Mouse (Mus musculus) G1E-ER4 (cell line): Measurements from ENCODE around the gene Ap4m1. TPM values are rescaled to one million over a fixed set of nuclear protein-coding genes. Genes with fewer than 3 reads are reported as not detected.

Experiments used
- GATA1 ChIP-seq: IDR thresholded peaks from one replicate; pipeline ENCODE4 v1.8.0; 2012; ENCODE audit warnings: low read length, inconsistent platforms
- polyA plus RNA-seq: library from polyadenylated mRNA; stranded (reverse); fragments of >175 nt; gene quantifications from 2 replicates; pipeline ENCODE4 v1.2.3, GENCODE M21; 2012

Gene Ap4m1
- polyA plus RNA-seq, 1 experiment, result 6.9 TPM

GRCm38 (mm10) chr5:138229511-138229910 is 57.7 kb downstream of the Ap4m1 start:
- no peak for TF ChIP-seq GATA1

Other genes starting within 250 kb of the Ap4m1 start
- gene Gjc3, start 208.9 kb upstream of the Ap4m1 start, polyA plus RNA-seq, result not detected in 2 replicates
- gene Azgp1, start 190.5 kb upstream of the Ap4m1 start, polyA plus RNA-seq, result not detected in 2 replicates
- gene Smok3a, start 150.7 kb upstream of the Ap4m1 start, polyA plus RNA-seq, result not detected in 2 replicates
- not detected in 2 replicates for gene Smok3b, start 150.6 kb upstream of the Ap4m1 start, polyA plus RNA-seq
- not detected in 2 replicates for gene Smok3c, start 118.8 kb upstream of the Ap4m1 start, polyA plus RNA-seq
- gene Zkscan1, start 86.9 kb upstream of the Ap4m1 start, polyA plus RNA-seq, result 2.0 and 2.2 TPM in 2 replicates
- 0.55 and 2.3 TPM in 2 replicates for gene Zscan21, start 55.1 kb upstream of the Ap4m1 start, polyA plus RNA-seq
- 0.27 and 0.28 TPM in 2 replicates for gene Zfp113, start 16.3 kb upstream of the Ap4m1 start, polyA plus RNA-seq
- gene Cops6, start 10.9 kb upstream of the Ap4m1 start, polyA plus RNA-seq, result 146 and 184 TPM in 2 replicates
- gene Mcm7, start 420 bp downstream of the Ap4m1 start, polyA plus RNA-seq, result 19.6 and 78.8 TPM in 2 replicates
- gene Taf6, start 15.4 kb downstream of the Ap4m1 start, polyA plus RNA-seq, result 33.9 and 45.4 TPM in 2 replicates
- gene Cnpy4, start 15.5 kb downstream of the Ap4m1 start, polyA plus RNA-seq, result 0.63 and 1.1 TPM in 2 replicates
- gene Mblac1, start 22.3 kb downstream of the Ap4m1 start, polyA plus RNA-seq, result 4.8 and 6.3 TPM in 2 replicates
- not detected in 2 replicates for gene Nxpe5, start 53.9 kb downstream of the Ap4m1 start, polyA plus RNA-seq
- 58.4 and 59.8 TPM in 2 replicates for gene Lamtor4, start 83.5 kb downstream of the Ap4m1 start, polyA plus RNA-seq
- gene BC037034, start 92.0 kb downstream of the Ap4m1 start, polyA plus RNA-seq, result 108 and 142 TPM in 2 replicates
- not detected in 2 replicates for gene Gal3st4, start 100.8 kb downstream of the Ap4m1 start, polyA plus RNA-seq
- gene Gm43720, start 108.0 kb downstream of the Ap4m1 start, polyA plus RNA-seq, result not detected in 2 replicates
- not detected in 2 replicates for gene Gpc2, start 108.0 kb downstream of the Ap4m1 start, polyA plus RNA-seq
- gene Stag3, start 108.2 kb downstream of the Ap4m1 start, polyA plus RNA-seq, result not detected in 2 replicates
- gene Pvrig, start 170.0 kb downstream of the Ap4m1 start, polyA plus RNA-seq, result not detected in 2 replicates